Mouse (Mus musculus) urinary bladder, postnatal 14 days (tissue): ENCODE results near the gene Zg16.

Experiments
- DNase-seq: peaks from one replicate; pipeline ENCODE4 v3.0.0; 2021; ENCODE audit warnings: low spot score

Gene Zg16

DNA sequence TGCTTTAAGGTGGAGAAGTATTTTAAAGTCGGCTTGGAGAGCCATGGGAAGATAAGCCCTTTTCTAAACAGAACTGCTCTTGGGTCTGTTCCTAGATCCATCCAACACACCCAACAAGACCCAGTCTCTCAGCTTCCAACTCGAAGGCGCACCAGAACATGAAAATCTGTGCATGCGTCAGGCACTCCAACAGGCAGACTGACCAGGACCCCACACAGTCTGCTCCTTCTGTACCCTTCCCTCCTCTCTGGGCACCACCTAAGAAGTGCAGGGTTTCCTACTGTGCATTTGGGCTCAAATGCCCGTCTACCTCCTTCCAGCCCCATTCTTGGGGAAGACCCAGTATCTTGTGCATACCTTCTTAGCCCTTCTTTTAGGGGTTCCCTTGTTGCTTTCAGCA lies 66.6 kb downstream of the Zg16 start:
- no peak for DNase-seq

DNA sequence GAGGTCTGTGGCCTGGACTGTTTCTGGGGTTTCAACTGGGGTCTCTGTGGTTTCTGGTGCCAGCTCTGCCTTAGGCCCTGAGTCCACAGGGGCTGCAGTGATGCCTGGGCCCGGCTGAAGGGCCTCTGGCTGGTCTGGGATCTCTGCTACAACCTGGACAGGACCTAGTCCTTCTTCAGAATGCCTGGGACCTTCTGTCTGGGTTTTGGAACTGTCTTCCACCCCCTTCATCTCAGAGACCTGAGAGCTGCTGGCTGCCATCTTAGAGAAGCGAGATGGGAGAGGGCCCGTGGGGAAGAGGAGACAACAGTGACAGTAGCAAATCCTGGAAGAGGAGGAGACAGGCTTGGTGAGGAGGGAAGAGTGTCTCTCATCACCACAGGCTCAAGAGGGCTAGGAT lies 67.1 kb downstream of the Zg16 start:
- no peak for DNase-seq

DNA sequence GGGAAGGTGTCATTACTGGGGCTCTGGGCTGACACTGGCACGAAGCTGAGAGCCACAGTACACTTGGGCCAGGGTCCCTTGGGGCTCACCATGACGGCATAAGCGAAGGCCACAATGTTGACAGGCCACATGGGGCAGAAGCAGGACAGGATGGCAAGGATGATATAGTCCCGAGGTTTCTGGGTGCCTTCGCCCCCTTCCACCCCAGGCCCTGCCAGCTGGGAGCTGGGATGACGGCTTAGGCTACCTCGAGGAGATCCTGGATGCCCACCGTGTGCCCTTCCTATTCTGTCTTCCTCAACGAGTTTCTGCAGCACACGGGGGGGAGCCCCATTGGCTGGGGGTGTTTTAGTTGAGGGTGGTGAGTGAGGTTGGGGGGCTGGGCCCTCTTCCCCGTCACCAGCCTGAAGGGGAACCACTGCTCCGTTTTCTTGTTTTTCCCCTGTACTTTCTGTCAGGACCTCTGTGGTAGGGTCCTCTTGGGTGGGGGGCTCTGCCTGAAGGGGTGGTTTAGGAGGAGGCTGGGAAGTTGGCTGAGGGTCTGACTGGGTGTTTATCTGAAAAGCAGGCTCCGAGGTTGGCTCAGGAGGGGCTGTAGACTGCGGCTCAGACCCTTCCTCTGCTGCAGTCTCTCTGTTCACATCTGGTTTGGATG lies 67.7 kb downstream of the Zg16 start:
- no peak for DNase-seq

DNA sequence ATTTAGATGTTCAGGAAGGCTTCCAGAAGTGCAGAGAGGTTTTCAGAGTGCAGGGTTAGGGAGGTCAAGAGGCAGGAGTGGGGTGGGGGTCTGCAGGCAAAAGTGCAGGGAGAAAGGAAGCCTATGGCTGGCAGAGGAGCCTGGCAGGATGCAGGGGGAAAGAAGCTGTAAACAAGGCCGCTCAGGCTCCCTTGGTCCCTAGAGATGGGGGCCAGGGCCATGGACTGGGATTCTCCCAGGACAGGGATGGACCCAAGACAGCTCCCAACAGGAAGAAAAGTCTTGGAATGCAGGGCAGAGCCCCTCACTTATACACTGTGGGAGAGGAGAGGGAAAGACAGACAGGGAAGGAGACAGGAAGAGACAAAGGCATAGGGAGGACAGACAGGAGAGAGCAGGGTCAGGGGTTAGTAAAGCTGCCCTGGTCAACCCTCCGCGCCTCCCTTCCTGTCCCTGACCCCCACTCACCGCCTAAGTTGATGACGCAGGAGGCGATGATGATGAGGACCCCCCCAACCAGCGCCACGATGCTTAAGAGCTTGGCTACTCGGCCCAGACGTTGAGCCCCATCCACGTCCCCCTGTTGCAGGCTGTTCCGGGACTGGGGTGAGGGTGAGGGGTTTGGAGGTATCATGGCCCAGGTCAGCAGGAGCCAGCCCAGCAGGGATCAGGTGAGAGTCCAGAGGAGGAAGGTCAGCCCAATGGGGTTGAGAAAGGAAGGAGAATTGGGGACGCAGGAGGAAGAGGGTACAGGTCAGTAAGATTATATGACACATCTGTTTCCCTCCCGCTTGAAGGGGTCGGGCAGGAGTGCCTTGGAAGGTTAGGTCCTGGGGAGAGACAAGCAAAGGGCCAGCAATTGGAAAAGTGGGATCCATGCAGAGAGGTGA lies 68.5 kb downstream of the Zg16 start:
- no peak for DNase-seq

DNA sequence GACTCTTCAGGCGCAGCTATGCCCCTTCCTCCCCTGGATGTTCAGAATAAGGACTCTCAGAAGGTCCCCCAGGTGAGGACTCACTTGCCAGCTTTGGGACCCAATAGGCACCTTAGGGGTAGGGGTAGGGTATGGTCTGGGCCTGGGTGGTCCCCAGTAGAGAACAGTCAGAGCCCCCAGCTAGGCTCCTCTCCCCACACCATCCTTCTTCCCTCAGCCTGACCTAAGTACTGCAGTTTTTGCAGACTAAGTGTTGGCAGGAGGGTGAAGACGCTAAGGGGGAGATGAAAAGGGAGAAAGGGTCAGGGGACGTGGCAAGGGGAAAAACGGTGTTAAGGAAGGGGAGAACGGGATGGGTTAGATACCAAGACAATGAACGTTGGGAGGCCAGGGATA lies 69.2 kb downstream of the Zg16 start:
- DNase-seq: no peak

DNA sequence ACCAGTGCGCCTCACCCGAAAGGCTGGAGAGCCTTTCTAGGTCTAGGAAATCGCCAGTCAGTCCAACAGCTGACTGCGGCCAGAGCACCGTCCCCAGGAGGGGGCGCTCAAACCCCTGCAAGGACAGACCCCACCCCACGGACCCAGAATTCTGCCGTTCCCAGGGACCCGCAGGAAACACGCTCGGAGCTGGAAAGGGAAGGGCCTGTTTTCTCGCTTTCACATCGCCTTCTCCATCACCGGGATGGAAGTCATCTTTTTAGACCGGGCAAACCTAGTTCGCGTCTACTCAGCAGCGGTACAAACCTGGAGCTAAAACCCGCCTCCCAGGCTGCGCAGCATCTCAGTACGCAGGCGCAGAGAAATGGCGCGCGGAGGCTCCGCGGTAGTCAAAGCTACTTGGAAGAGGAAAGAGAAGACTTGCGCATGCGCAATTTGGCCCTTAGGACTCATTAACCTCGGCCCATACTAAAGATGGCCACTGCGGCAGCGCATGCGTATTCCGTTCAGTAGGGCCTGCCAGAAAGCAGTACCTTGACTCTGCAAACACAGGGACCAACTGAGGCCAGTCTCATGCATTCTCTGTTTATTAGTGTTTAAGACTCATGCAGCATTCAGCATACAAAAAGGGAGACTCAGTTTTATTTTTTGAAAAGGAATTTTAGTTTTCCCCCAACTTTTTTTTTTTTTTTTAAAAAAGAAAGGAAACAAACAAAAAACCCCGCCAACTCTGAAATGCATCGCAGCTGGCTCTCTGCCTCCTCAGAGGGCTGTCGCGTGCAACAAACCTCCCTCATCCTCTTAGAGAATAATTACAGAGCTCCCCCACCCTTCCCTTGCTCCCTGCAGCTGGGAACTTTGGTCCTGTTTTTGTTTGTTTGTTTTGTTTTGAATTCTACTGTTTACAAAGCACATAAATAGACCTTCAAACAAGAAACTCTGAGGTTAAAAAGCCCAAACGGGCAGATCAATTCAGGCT lies 69.9 kb downstream of the Zg16 start, which contains the start of gene Pagr1a:
Pagr1a (minus strand) TSS at position 382 of the 979 bp plus-strand sequence.
- DNase-seq: peak; percentile 97

DNA sequence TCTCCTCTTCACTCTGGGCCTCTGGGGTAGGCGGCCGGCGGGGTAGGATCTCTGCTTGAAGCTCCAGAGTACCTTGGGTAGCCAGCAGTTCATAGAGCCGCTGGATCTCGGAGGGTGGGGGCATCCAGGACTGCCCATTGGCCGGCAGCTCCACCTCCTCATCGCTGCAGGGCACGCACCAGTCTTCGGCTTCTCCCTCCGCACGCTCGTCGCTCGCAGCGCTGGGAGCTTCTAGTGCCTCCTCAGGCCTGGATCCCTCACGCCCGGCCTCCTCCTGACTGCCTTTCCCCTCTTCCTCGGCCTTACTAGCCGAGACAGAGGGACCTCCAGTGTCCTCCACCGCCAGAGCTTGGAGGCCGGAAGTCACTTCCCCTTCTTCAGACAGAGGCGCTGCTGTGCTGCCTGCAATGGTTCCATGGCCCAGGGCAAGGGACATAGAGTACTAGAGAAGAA lies 70.6 kb downstream of the Zg16 start:
- peak; percentile 65 for DNase-seq

DNA sequence TGATC lies 70.8 kb downstream of the Zg16 start, which contains the start of gene Pagr1b:
Pagr1b (minus strand) TSS at position 4 of the 5 bp plus-strand sequence.
- no peak for DNase-seq

DNA sequence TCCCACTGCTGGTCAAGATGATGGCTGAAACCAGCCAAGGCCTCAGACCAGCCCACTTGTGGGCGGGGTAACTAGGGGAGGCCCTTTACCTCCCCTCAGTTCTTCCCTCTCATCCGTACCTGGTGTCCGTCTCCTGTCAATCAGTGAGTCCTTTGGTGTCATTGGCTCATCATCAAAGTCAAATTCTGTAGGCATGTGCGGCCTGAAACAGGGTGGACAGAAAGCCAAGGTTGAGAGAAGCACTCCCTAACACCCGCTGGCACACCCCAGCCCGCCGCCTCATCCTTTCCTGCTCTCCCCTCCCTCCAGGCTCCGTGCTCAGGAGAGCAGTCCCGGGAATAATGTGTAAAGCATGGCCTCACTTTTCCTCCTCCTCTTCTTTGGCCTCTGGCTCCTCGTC lies 71.0 kb downstream of the Zg16 start:
- peak; percentile 55 for DNase-seq

DNA sequence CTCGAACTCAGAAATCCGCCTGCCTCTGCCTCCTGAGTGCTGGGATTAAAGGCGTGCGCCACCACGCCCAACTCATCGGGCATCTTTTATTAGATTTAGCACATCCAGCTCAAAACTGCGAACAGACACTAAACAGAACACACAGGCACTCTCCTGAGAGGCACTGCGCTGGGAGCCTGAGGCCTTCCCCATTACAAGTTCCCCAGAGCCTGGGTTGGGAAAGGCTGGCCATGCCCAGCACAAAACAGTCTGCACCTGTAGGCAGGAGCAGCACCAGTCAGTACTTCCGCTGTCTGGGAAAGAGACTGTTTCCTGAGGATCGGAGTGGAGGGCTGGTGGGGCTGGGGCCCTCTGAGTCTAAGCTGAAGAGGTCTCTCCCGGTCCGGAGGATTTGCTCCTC lies 72.1 kb downstream of the Zg16 start:
- no peak for DNase-seq

DNA sequence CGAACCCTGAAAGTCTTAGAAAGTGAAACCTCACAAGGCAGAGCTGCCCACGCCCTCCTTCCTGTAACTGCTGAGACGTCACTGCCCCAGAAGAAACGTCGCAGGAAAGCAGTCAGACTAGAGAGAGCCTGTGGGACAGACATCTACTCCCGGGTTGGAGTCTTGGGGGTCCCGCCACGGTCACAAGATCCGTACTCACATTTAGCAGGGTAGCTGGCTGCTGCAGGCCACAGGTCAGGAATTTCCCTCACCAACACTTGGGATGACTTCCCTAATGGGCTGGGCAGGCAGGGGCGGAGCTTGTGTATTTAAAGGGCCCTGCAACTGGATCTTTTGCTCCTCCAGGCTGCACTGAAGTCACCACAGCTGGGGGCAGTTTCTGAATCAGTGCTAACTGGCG lies 72.8 kb downstream of the Zg16 start, which contains the start of gene Mvp:
Mvp (minus strand) TSS at position 302 of the 400 bp plus-strand sequence.
- peak; percentile 71 for DNase-seq

DNA sequence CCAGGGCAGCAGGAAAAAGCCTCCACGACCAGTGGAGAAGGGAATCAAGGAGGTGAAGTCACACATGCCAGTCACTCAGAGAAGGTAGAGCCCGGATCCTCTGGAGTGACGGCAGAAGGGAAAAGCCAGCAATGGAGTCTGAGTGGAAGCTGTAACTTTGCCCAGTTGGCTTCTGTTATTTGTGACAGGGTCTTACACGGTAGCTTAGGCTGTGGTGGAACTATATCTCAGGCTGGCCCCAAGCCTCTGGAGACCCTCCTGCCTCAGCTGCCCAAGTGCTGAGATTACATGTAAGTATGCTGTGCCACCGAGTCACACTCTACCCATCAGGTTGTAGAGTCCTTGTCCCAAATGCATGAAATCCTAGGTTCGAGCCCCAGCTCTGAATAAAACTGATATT lies 73.7 kb downstream of the Zg16 start:
- no peak for DNase-seq

DNA sequence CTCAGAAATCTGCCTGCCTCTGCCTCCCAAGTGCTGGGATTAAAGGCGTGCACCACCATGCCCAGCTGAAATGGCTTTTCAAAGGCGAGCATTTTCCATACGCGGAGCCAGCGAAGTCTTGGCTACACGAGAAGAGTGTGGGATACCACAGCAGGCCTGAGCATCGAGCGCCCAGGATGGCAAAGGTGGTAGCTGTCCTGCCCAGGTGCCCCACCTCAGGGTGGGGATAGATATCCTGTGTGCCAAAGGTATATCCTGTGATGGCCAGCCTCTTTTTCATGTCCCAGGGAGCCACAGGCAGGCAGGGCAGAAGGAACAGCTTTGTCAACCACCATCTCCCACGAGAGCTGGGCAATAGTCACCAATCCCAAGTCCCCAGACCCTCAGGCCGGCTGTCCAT lies 74.3 kb downstream of the Zg16 start:
- no peak for DNase-seq

DNA sequence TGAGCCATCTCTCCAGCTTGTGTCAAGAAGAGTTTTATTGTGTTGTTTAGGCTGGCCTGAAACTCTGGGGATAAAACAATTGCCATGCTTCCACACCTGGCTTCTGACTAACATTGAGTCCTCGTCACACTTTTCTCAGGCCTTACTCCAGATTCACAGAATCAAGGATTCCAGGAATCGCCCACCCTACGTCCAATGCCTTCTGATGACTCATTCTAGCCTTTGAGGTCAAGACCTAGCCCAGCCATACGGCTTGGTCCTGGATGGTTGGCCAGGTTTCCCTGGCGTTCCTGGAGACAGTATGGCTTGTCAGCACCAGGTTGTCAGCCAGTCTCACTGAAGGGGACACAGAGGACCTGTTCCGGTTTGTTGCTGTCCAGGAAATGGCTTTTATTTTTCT lies 74.8 kb downstream of the Zg16 start:
- no peak for DNase-seq

DNA sequence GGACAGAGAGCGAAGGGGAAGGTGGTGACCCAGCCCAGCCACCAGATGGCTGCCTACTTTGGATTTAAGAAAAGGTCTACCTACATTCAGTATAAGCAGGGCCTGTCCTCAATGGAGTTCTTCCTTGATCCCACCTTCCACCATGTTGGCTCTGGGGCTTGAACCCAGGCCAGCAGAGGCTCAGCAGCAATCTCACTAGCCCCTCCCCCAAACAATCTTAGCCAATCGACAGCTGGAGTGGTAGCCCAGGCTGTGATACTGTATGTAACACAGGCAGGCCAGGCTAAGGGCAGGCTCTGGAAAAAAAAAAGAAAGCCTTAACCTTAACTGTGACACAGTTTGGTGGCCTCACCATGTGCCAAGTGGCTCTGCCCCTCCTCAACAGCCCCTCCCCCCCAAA lies 75.4 kb downstream of the Zg16 start:
- DNase-seq: no peak

DNA sequence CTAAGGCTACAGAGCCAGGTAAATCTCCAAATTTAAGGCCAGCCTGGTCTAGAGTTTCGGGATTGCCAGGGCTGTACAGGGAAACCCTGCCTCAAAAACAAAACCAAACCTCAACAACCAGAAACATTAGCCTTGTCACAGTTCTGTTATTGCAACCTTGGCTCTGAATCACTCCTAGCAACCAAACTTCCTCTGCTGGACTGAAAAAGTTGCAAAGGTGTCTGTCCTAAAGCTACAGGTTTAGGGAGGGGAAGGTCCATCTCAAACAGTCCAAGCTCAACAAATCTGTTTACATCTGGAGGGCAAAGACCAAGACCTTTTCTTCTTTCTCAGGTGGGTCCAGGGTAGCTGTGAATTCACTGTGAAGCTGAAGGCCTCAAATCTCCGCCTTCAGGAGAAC lies 76.1 kb downstream of the Zg16 start:
- no peak for DNase-seq

DNA sequence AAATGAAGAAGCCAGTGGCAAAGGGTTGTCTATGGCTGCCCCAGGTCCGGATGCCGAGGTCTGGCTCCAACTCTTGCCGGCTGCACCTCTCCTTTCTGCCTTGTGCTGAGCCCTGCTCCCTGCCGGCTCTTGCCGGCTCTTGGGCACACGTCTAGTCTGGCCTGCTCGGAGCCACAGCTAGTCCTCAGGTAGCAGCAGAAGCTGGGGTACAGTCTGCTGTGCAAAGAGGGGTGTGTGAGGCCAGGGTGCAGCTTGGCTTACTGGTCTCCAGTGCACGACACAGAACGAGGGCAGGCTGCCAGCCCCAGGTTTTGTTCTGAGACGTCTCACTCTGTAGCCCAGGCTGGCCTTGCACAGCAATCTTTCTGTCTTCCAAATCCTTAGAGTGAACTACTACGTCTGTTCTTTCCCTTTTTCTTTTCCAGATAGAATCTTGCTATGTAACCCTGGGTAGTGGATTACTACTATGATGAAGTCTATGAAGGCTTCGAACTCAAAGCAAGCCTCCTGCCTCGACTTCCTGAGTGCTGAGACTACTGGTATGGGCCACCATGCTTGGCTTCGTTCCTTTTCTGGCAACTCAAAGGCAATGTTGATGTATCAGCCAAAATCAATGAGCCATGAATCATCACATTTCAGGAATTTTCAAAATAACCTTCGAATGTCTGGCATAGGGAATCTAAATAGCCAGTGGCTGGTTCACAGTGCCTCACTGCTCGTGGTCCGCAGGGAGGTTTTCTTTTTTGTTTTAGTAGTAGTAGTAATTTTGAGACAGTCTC lies 77.6 kb downstream of the Zg16 start:
- no peak for DNase-seq

DNA sequence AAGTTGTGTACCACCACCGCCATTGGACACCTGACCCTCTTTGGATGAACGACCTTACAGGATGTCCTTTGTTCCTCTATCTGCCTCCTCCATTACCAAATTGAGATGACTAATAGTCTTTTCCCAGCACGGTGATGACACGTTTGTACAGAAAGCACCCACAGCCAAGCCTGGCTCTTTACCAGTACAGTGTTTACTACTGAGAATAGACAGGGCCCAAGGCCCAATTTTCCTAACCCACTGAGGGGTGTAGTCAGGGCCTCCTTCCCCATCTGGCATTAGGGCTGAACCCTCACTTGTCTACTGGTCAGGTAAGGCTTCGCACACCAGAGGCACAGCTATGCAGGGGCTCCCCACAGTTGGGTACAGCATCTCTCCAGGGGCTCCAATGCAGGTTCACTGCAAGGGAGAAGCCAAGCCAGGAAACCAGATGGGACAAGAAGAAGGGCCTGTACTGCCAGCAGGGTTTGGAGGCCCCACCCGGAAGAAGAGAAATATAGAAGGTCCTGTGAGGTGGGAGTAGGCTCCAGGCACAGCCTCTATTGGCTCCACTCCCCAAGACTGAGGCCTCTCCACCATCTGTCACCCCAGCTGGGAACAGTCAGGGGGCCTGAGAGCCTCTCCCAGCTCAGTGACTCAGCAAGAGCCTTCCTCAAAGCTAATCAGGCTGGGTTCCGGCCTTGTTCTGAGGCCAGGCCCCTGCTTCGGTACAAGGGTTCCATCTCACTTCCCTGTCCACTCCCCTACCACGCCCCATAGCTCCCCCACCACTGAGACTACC lies 78.7 kb downstream of the Zg16 start:
- DNase-seq: peak; percentile 83

DNA sequence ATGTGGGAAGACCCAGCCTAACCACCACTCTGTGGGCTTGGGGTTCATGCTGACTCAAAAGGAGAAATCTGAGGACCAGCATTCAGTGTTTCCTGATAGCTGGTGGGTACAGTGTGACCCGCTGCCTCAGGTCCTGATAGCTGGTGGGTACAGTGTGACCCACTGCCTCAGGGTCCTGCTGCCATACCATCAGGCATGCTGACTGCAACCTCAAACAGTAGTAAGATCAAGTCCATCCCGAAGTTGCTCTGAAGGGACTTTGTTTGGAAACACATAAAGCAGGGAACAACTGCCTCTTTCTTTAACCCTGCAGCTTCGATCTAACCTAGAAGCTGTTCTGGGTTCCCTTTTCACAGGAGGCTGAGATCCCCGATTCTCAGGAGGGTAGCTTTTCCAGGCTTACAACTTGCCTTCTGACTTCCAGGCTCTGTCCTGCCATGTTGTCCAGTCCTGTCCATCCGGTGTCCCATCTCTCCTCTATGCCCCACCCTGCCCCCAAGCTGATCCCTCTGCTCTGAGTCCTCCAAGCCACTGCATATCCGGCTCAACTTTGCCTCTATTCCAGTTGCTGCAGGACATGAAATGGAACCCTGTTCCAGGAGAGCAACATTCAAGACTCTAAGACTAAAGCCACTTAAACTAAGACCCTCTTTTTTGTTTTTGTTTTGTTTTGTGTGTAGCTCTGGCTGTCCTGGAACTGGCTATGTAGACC lies 79.7 kb downstream of the Zg16 start:
- DNase-seq: no peak

DNA sequence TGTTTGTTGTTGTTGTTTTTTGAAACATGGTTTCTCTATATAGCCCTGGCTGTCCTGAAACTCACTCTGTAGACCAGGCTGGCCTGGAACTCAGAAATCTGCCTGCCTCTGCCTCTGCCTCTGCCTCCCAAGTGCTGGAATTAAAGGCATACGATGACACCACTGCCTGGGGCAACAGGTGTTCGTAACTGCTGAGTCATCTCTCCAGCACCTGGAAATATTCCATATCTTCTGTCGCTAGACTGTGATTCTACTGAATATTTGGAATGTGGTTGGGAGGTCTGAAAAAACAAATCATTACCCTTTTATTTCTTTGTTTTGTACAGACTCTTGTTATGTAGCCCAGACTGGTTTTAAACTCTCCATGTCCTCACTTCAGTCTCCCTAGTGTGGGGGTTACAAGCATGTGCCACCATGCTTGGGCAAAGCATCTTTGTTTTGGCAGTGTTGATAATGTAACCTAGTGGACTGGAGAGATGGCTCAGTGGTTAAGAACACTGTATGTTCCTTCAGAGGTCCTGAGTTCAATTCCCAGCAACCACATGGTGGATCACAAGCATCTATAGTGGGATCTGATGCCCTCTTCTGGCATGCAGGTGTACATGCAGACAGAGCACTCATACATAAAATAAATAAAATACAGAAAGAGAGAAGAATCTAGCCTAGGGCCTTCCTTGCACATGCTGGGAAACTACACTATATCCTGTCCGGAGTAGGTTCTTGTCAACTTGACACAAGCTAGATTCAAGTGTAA lies 82.8 kb downstream of the Zg16 start:
- DNase-seq: no peak
